Mouse (Mus musculus) brain, embryonic 14.5 days (tissue): ENCODE results near the gene Leprot. TPM values are rescaled to one million over a fixed set of nuclear protein-coding genes. Genes with fewer than 3 reads are reported as not detected.

Experiments used
- DNase-seq: peaks from one replicate; pipeline ENCODE4 v3.0.0-alpha.2; 2011; ENCODE audit warnings: low read depth
- CTCF ChIP-seq: fragments of 200-500 bp; IDR thresholded peaks from 2 replicates; pipeline ENCODE4 v1.5.1; 2012; ENCODE audit warnings: inconsistent platforms, mild to moderate bottlenecking, moderate library complexity, borderline replicate concordance; ENCODE audit not compliant: insufficient read depth, insufficient read length; ENCODE audit errors: extremely low read depth
- POLR2A ChIP-seq: fragments of 200-500 bp; IDR thresholded peaks from 2 replicates; pipeline ENCODE4 v1.6.1; 2012; ENCODE audit warnings: mild to moderate bottlenecking, inconsistent platforms, borderline replicate concordance; ENCODE audit not compliant: poor library complexity, insufficient read depth, insufficient read length, severe bottlenecking; ENCODE audit errors: extremely low read depth
- polyA plus RNA-seq: library from polyadenylated mRNA; depleted of rRNA; stranded (reverse); fragments of >200 nt; gene quantifications from 2 replicates; pipeline ENCODE4 v1.2.3, GENCODE M21; 2012; rRNA removed

The Leprot gene
- polyA plus RNA-seq, 1 experiment = 83.5 TPM

DNA sequence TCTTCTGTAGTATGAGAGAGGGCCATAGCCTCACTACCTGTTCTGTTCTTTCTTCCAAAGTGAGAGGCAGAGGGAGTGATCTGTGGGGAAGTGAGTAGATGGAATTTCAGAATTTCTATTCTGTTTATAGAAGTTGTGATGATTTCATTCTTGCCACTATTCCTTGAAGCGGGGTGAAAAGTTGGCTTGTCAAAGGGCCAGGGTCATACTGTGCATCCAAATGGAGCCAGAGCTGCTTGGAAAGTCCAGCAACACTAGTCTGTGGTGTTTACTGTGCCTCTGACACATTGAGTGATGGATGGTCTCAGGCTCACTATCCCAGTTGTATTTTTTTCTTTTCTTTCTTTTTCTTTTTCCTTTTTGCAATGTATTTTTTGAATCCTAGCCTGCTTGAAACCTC lies 51.9 kb downstream of the Leprot start:
- TF ChIP-seq CTCF = no peak
- no peak for TF ChIP-seq POLR2A
- no peak for DNase-seq

- TF ChIP-seq POLR2A (no peak), CTCF (no peak)
- DNase-seq = no peak
Observed at GRCm38 (mm10) chr4:101700892-101701640, 53.5 kb downstream of the Leprot start.

DNA sequence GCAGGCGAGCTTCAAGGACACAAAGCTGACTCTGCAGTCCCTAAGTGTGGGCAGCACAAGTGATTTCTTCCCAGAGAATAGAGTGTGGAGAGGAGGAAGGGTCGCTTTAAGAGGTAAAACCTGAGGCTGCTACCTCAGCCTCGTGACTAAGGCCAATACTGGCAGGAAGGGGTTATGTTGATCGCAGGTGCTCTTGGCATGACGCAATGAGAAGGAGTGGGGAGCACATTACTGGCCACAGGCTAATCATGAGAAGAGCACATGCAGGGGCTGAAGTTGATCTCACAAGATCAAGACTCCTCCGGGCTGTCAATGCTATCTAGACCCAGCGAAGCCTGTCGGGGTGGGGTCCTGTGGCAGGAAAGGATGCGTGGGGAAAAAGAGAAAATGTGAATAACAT lies 57.8 kb downstream of the Leprot start:
- no peak for DNase-seq
- TF ChIP-seq CTCF (no peak), POLR2A (no peak)

- TF ChIP-seq POLR2A (no peak), CTCF (no peak)
- DNase-seq = no peak
Observed at GRCm38 (mm10) chr4:101707234-101707633, 59.7 kb downstream of the Leprot start.

- DNase-seq = no peak
- TF ChIP-seq CTCF = no peak
- TF ChIP-seq POLR2A = no peak
Observed at GRCm38 (mm10) chr4:101707953-101708352, 60.4 kb downstream of the Leprot start.

Other genes starting within 250 kb of the Leprot start
- gene Ak4, start 228.4 kb upstream of the Leprot start, polyA plus RNA-seq = 7.5 and 9.1 TPM in 2 replicates
- 37.1 and 56.5 TPM in 2 replicates for gene Dnajc6, start 151.1 kb upstream of the Leprot start, polyA plus RNA-seq
- 1.7 and 3.5 TPM in 2 replicates for gene Lepr, start 69.7 kb downstream of the Leprot start, polyA plus RNA-seq
- not detected in 2 replicates for gene B020004J07Rik, start 196.3 kb downstream of the Leprot start, polyA plus RNA-seq
- gene C130073F10Rik, start 246.1 kb downstream of the Leprot start, polyA plus RNA-seq = not detected in 2 replicates